Mouse (Mus musculus): Measurements from ENCODE around the gene Snd1.

GRCm38 (mm10) chr6:28833380-28833822, 358.5 kb downstream of the Snd1 start:
- TF ChIP-seq CTCF (IDR thresholded peaks at IDR 0.05; ENCODE audit: low read depth) (no peak), EP300 (IDR thresholded peaks at IDR 0.05; ENCODE audit: low read depth) (no peak)

Measured in liver, postnatal 0 days (tissue).